Mouse (Mus musculus): ENCODE measurements around the gene Lyz1. TPM values are rescaled to one million over a fixed set of nuclear protein-coding genes. Genes with fewer than 3 reads are reported as not detected.

The Lyz1 gene
- total RNA-seq, 2 experiments from 2014 or later: 10.8 to 14.0 TPM

Other genes with a start within 250 kb of the Lyz1 start
- gene Lrrc10, start 247.5 kb downstream of the Lyz1 start, total RNA-seq (2021): 100 to 1,000 TPM; 175 to 176 TPM
- 100 to 1,000 TPM; 129 to 137 TPM for gene Cct2, start 229.1 kb downstream of the Lyz1 start, total RNA-seq (2021)
- 10 to 100 TPM; 16.3 to 17.1 TPM for gene Frs2, start 144.3 kb downstream of the Lyz1 start, total RNA-seq (2021)
- gene Yeats4, start 68.4 kb downstream of the Lyz1 start, total RNA-seq (2021): 10 to 100 TPM; 26.5 to 26.8 TPM
- gene 9530003J23Rik, start 54.2 kb downstream of the Lyz1 start, total RNA-seq (2021): not detected
- 100 to 1,000 TPM; 118 to 132 TPM for gene Lyz2, start 10.5 kb downstream of the Lyz1 start, total RNA-seq (2021)
- gene Cpsf6, start 87.1 kb upstream of the Lyz1 start, total RNA-seq (2021): 10 to 100 TPM; 27.9 to 35.2 TPM

Data from heart, postnatal 25 days (tissue).